Mouse (Mus musculus): ENCODE data around the gene Stmn1. TPM values are rescaled to one million over a fixed set of nuclear protein-coding genes. Genes with fewer than 3 reads are reported as not detected.

The Stmn1 gene
- 988 and 1,051 TPM in 2 replicates for polyA plus RNA-seq (2015; fragmentation: Nextera tagmentation; extraction: Ambion mirVana)

- peaks cover 20% of the 10 kb centered on the region for H3K4me1 ChIP-seq
- WGBS = under 1% methylated on average over 30 of the region's 31 CpGs
These were observed at the start of gene Stmn1 for GRCm38 (mm10) chr4:134468215-134468575. TSS of gene Stmn1 (plus strand) at chr4:134468320.

GRCm38 (mm10) chr4:134421971-134422370, 46.1 kb upstream of the Stmn1 start:
- Histone ChIP-seq H3K27ac (replicated peaks) (no peak overlapping the region), H3K9me3 (no peaks in the 10 kb centered on the region), H3K36me3 (peaks cover 82% of the 10 kb centered on the region), H3K9ac (no peak overlapping the region), H3K4me3 (no peak overlapping the region), H3K27me3 (replicated peaks) (no peaks in the 10 kb centered on the region), H3K4me2 (no peak overlapping the region), H3K4me1 (peaks cover 4% of the 10 kb centered on the region)
- WGBS = 65% methylated on average over 11 of the region's 11 CpGs
- ATAC-seq (ENCODE audit: extremely low read depth, insufficient number of reproducible peaks, low FRiP score, low TSS enrichment) = no peak

More at GRCm38 (mm10) chr4:134468215-134468575, at the start of gene Stmn1:
- H3K27me3 ChIP-seq (replicated peaks) = no peaks in the 10 kb centered on the region; the same call in 1 of the 2 replicates
- peak within 1 kb of the TSS; percentile 99 for H3K4me2 ChIP-seq
- H3K36me3 ChIP-seq = peaks cover 27% of the 10 kb centered on the region
- H3K4me3 ChIP-seq = peak within 1 kb of the TSS; percentile 75
- peak within 1 kb of the TSS; percentile 91 for H3K9ac ChIP-seq
- ATAC-seq (ENCODE audit: extremely low read depth, insufficient number of reproducible peaks, low FRiP score, low TSS enrichment) = peak; percentile 91
- H3K9me3 ChIP-seq = no peaks in the 10 kb centered on the region
- H3K27ac ChIP-seq (replicated peaks) = peak within 1 kb of the TSS; percentile 92

DNA sequence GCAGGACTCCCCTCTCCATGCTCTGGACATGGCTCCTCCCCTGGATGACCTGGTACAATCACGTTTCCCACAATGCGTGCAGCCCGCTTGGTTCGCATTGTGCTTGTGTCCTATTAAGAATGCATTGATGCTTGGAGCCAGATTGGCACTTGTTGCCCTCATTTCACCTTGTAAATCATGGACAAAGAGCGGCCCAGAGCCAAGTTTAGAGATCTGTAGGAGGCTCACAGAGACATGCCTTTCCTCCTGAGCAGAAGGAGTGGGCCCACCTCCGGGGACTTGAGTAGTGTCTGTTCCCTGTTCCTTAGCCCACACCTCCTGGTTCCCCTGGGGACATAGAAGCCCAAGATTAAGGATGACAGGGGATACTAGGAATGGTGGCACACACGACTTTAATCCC, 44.2 kb upstream of the Stmn1 start:
- no peak overlapping the region for H3K4me3 ChIP-seq
- no peaks in the 10 kb centered on the region for H3K9me3 ChIP-seq
- H3K9ac ChIP-seq = no peak overlapping the region
- H3K36me3 ChIP-seq = peaks cover 69% of the 10 kb centered on the region
- ATAC-seq (ENCODE audit: extremely low read depth, insufficient number of reproducible peaks, low FRiP score, low TSS enrichment) = no peak
- H3K4me2 ChIP-seq = no peak overlapping the region
- no peak overlapping the region for H3K27ac ChIP-seq (replicated peaks)
- no peaks in the 10 kb centered on the region for H3K4me1 ChIP-seq
- 82% methylated on average over 7 of the region's 7 CpGs for WGBS
- no peaks in the 10 kb centered on the region for H3K27me3 ChIP-seq (replicated peaks)

GRCm38 (mm10) chr4:134425088-134425487, 43.0 kb upstream of the Stmn1 start:
- H3K27ac ChIP-seq (replicated peaks) = no peak overlapping the region
- H3K9ac ChIP-seq = no peak overlapping the region
- H3K36me3 ChIP-seq = peaks cover 63% of the 10 kb centered on the region
- no peak for ATAC-seq (ENCODE audit: extremely low read depth, insufficient number of reproducible peaks, low FRiP score, low TSS enrichment)
- H3K4me2 ChIP-seq = no peak overlapping the region
- no peaks in the 10 kb centered on the region; the same call in 1 of the 2 replicates for H3K4me1 ChIP-seq
- WGBS = 67% methylated on average over 7 of the region's 7 CpGs
- H3K9me3 ChIP-seq = no peaks in the 10 kb centered on the region
- H3K27me3 ChIP-seq (replicated peaks) = no peaks in the 10 kb centered on the region
- no peak overlapping the region for H3K4me3 ChIP-seq

GRCm38 (mm10) chr4:134430381-134431004, 37.6 kb upstream of the Stmn1 start:
- H3K9ac ChIP-seq = peak overlapping the region; percentile 50; the same call in 1 of the 2 replicates

GRCm38 (mm10) chr4:134432686-134433360, 35.3 kb upstream of the Stmn1 start:
- Histone ChIP-seq H3K27ac (replicated peaks) (no peak overlapping the region), H3K4me3 (no peak overlapping the region), H3K9me3 (no peaks in the 10 kb centered on the region), H3K4me1 (peaks cover 10% of the 10 kb centered on the region), H3K4me2 (no peak overlapping the region), H3K27me3 (replicated peaks) (no peaks in the 10 kb centered on the region), H3K9ac (no peak overlapping the region), H3K36me3 (no peaks in the 10 kb centered on the region)
- WGBS = 75% methylated on average over 15 of the region's 15 CpGs
- no peak for ATAC-seq (ENCODE audit: extremely low read depth, insufficient number of reproducible peaks, low FRiP score, low TSS enrichment)

More at GRCm38 (mm10) chr4:134430381-134431004, 37.6 kb upstream of the Stmn1 start:
- H3K27ac ChIP-seq (replicated peaks) = 0 out of 2 replicates have a peak overlapping the region, but pooled peaks have one; percentile 24
- peak overlapping the region; percentile 36 for H3K4me2 ChIP-seq
- peaks cover 17% of the 10 kb centered on the region for H3K36me3 ChIP-seq
- no peaks in the 10 kb centered on the region for H3K9me3 ChIP-seq
- ATAC-seq (ENCODE audit: extremely low read depth, insufficient number of reproducible peaks, low FRiP score, low TSS enrichment) = no peak
- no peak overlapping the region for H3K4me3 ChIP-seq
- peaks cover 10% of the 10 kb centered on the region for H3K4me1 ChIP-seq
- no peaks in the 10 kb centered on the region for H3K27me3 ChIP-seq (replicated peaks)
- WGBS = 36% methylated on average over 23 of the region's 23 CpGs

GRCm38 (mm10) chr4:134436185-134436584, 31.9 kb upstream of the Stmn1 start:
- H3K9ac ChIP-seq = no peak overlapping the region
- no peak overlapping the region for H3K4me3 ChIP-seq
- H3K27ac ChIP-seq (replicated peaks) = no peak overlapping the region
- no peaks in the 10 kb centered on the region for H3K36me3 ChIP-seq
- H3K4me2 ChIP-seq = no peak overlapping the region
- no peak for ATAC-seq (ENCODE audit: extremely low read depth, insufficient number of reproducible peaks, low FRiP score, low TSS enrichment)
- no peaks in the 10 kb centered on the region for H3K4me1 ChIP-seq
- no peaks in the 10 kb centered on the region for H3K27me3 ChIP-seq (replicated peaks)
- 51% methylated on average over 7 of the region's 7 CpGs for WGBS
- H3K9me3 ChIP-seq = no peaks in the 10 kb centered on the region

DNA sequence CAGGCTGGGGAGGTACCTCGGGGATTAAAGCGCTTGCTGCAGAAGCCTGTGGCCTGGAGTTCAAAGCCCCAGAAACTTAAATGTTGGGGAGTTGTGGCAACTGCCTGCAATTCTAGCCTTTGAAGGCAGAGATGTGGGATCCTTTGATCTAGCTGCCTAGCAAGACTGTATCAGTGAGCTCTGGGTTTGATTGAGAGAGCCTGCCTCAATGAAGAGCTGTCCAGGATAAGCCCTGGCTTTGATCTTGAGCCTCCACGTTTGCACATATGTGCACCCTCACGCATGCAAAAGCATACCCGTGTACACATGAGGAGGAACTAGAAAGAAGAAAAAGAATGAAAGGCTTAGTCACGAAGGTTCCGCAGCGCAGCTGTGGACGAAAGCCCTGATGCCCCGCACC, 31.5 kb upstream of the Stmn1 start:
- Histone ChIP-seq H3K36me3 (no peaks in the 10 kb centered on the region), H3K27ac (replicated peaks) (no peak overlapping the region), H3K4me1 (no peaks in the 10 kb centered on the region), H3K9me3 (no peaks in the 10 kb centered on the region), H3K27me3 (replicated peaks) (no peaks in the 10 kb centered on the region), H3K4me2 (no peak overlapping the region), H3K4me3 (no peak overlapping the region), H3K9ac (no peak overlapping the region)
- 63% methylated on average over 10 of the region's 10 CpGs for WGBS
- ATAC-seq (ENCODE audit: extremely low read depth, insufficient number of reproducible peaks, low FRiP score, low TSS enrichment) = no peak

- Histone ChIP-seq H3K4me3 (no peak overlapping the region), H3K9me3 (no peaks in the 10 kb centered on the region), H3K4me2 (no peak overlapping the region), H3K27me3 (replicated peaks) (no peaks in the 10 kb centered on the region), H3K4me1 (peaks cover 5% of the 10 kb centered on the region; the same call in 1 of the 2 replicates), H3K27ac (replicated peaks) (0 out of 2 replicates have a peak overlapping the region, but pooled peaks have one; percentile 5), H3K36me3 (no peaks in the 10 kb centered on the region), H3K9ac (no peak overlapping the region)
- WGBS = 24% methylated on average over 3 of the region's 3 CpGs
- ATAC-seq (ENCODE audit: extremely low read depth, insufficient number of reproducible peaks, low FRiP score, low TSS enrichment) = no peak
These were observed 29.0 kb upstream of the Stmn1 start for GRCm38 (mm10) chr4:134439119-134439518.

DNA sequence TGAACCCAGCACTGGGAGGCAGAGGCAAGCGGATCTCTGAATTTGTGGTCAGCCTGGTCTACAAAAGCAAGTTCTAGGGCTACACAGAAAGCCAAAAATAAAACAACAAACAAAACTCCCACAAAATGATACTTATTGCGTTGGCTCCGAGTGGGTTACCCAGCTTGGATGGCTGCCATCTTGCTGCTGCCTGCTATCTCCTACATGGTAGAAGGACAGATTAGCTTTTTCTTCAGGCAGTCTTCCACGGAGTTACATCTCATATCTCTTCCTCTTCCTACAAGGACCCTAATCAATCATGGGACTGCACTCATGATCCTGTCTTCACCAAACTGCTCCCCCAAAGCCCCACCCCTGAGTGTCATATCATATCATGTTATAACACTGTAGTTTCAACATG, 28.2 kb upstream of the Stmn1 start:
- H3K4me2 ChIP-seq = no peak overlapping the region
- H3K9me3 ChIP-seq = no peaks in the 10 kb centered on the region
- peaks cover 9% of the 10 kb centered on the region for H3K4me1 ChIP-seq
- no peaks in the 10 kb centered on the region for H3K27me3 ChIP-seq (replicated peaks)
- ATAC-seq (ENCODE audit: extremely low read depth, insufficient number of reproducible peaks, low FRiP score, low TSS enrichment) = no peak
- no peak overlapping the region for H3K27ac ChIP-seq (replicated peaks)
- 57% methylated on average over 4 of the region's 4 CpGs for WGBS
- no peak overlapping the region for H3K4me3 ChIP-seq
- no peaks in the 10 kb centered on the region for H3K36me3 ChIP-seq
- H3K9ac ChIP-seq = no peak overlapping the region

DNA sequence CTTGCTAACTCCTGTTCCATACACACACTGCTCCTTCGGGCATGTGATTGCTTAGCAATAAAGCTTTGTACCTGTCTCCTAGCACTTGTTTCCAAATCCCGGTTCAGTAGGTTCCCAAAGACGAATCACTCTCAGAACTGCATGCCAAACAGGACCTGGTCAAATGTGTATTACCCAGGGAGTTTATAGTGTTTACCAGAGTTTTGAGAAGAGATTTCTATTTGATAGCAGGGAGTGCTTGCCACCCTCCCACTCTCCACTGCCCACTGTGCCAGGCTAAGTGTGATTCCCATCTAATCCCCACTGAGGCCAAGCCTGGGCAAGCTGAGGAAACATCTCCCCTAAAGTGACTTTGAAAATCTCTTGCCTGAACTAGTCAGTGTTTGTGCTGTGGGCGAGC, 25.9 kb upstream of the Stmn1 start:
- no peak overlapping the region for H3K27ac ChIP-seq (replicated peaks)
- peaks cover 17% of the 10 kb centered on the region for H3K4me1 ChIP-seq
- no peaks in the 10 kb centered on the region for H3K9me3 ChIP-seq
- 80% methylated on average over 4 of the region's 4 CpGs for WGBS
- no peak overlapping the region for H3K4me2 ChIP-seq
- H3K36me3 ChIP-seq = no peaks in the 10 kb centered on the region
- no peak overlapping the region for H3K9ac ChIP-seq
- H3K27me3 ChIP-seq (replicated peaks) = no peaks in the 10 kb centered on the region
- H3K4me3 ChIP-seq = no peak overlapping the region
- no peak for ATAC-seq (ENCODE audit: extremely low read depth, insufficient number of reproducible peaks, low FRiP score, low TSS enrichment)
